Mouse (Mus musculus) megakaryocyte-erythroid progenitor cell, adult 5-6 weeks (primary cell): ENCODE measurements at regions not wholly inside any gene's neighbourhood (a gene's known extent, or its start where the extent isn't known, plus 50 kb on each side); places are given as distances from the start of the nearest gene placed in this dataset.
A peak's percentile ranks its signal among the peaks of the same experiment; 100 is the strongest.
"Not testable (repeated sequence)": the region's sequence is repeated elsewhere in the genome, so short reads cannot be mapped to it uniquely, and the experiment has no call there.

Experiments
- ATAC-seq: replicated peaks from 2 replicates; pipeline ENCODE4 v1.8.0; 2016; ENCODE audit warnings: mild to moderate bottlenecking, inconsistent platforms; ENCODE audit not compliant: severe bottlenecking, poor library complexity, low FRiP score, low TSS enrichment

GRCm38 (mm10) chr13:3035291-3035690, 502.6 kb upstream of the Gdi2 start:
- ATAC-seq, result not testable (repeated sequence)

DNA sequence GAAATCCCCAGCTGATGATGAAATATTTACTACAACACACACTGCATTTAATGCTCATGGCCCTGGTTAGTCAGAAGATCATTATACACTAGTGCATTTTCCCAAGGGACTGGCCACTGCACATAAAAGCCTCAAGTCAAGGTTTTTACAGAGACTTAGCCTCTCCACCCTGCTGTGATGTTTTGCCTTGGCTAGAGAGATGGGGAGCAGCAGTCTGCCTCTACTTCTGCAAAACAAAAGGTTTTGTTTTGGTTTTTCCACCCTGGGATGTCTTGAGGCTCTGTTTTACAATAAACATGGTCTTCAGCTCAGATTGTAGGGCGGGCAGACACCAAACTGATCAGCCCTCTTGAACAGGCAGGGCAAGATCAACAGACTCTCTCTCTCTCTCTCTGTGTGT, 500.9 kb upstream of the Gdi2 start:
- ATAC-seq, result peak; percentile 57; the same call in 1 of the 2 replicates

- ATAC-seq, result not testable (repeated sequence)
These were observed 491.3 kb upstream of the Gdi2 start for GRCm38 (mm10) chr13:3046381-3047105.

DNA sequence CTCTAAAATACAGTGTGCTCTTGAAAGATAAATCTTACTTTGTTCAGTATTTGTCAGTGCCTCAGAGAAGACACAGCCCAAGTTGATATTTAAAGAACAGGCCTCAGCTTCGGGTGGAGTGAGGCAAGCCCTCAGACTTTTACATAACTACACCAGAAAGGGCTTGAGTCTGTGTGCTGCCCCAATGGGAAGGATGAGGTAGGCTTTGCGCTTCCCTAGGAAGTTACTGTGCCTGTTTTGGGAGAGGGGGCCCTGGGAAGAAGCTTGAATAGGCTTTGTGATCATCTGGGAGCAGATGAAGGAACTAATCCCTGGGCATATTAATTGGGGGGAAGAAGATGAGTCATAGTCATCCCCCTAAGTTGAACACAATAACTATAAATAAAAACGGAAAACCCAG, 454.4 kb upstream of the Gdi2 start:
- ATAC-seq, result not testable (repeated sequence)

DNA sequence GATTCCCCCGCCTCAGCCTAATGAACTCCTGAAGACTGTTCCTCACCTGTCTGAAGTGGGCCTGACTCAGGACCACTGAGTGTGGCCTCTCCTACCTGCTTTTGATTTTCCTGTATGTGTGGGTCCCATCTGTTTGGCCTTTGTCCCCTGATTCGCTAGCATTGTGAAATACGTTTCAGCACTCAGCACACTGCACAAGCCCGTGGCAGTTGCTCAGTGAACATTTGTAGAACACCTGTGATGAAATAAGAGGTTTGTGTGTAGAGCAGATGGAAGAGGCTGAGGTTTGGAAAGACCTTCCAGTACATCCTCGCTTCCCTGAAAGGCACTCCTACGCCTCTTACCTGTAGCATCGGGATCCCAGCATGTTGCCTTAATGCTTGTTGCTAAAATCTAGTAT, 447.9 kb upstream of the Gdi2 start:
- not testable (repeated sequence) for ATAC-seq

DNA sequence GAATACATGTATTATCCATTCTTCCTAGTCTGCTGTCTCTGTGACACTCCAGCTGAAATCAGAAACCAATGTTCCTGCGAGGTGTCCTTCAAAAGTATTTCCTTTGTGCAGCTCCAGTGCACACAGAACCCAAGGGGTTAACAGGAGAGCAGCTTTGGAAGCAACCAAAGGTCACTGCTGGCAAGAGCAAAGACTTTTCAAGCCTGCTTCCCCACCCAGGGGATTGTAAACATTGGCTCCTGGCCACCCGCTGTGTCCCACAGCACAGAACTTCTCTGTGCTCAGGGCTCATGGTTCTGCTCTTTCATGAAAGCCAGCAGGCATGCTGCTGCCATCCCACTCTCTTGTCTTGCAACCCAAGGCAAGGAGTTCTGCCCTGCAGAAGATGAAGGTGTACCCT, 431.3 kb upstream of the Gdi2 start:
- not testable (repeated sequence) for ATAC-seq

GRCm38 (mm10) chr13:3128150-3128549, 409.7 kb upstream of the Gdi2 start:
- ATAC-seq, result not testable (repeated sequence)

- not testable (repeated sequence) for ATAC-seq
These were observed 400.6 kb upstream of the Gdi2 start for GRCm38 (mm10) chr13:3137281-3137680.

DNA sequence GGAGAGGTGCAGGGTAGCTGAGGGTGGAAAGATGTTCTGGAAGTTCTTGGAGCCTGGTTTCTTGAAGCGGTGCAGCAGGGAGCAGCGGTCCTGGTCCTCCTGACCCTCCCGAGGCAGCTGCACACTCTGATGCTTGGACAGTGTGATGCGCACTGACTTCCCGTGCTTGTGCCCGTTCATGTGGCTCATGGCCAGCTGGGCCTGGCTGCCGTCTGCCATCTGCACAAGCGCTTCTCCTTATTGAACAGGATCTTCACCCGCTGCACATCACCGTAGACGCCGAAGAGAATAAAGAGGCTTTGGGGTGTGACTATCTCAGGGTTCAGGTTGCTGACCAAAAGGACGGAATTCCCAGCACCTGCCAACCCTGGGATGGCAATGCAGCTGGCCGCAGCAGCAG, 399.2 kb upstream of the Gdi2 start:
- ATAC-seq, result no peak

DNA sequence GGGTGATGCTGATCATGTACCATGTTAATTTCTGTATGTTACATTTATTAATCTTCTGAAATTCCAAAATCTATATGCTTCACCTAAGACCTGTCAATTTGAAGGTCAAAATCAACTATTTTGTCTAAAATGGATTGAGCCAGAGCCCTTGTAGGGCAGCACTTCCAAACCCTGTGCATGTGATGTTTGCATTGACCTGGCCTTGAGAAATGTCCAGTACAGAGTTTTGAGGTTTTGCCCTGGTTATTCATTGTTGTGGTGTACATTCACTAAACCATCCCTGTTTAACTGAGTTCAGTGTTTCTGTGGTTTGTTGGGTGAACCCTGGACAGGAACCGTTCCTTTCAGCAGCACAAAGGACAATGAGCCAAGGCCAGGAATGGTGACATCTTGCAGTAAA, 392.4 kb upstream of the Gdi2 start:
- ATAC-seq, result not testable (repeated sequence)
